Mouse (Mus musculus): ENCODE data around the gene Lrig3. TPM values are rescaled to one million over a fixed set of nuclear protein-coding genes. Genes with fewer than 3 reads are reported as not detected.

Lrig3 gene
- 14.5 and 16.4 TPM in 2 replicates for polyA plus RNA-seq (2012; rRNA removed)

DNA sequence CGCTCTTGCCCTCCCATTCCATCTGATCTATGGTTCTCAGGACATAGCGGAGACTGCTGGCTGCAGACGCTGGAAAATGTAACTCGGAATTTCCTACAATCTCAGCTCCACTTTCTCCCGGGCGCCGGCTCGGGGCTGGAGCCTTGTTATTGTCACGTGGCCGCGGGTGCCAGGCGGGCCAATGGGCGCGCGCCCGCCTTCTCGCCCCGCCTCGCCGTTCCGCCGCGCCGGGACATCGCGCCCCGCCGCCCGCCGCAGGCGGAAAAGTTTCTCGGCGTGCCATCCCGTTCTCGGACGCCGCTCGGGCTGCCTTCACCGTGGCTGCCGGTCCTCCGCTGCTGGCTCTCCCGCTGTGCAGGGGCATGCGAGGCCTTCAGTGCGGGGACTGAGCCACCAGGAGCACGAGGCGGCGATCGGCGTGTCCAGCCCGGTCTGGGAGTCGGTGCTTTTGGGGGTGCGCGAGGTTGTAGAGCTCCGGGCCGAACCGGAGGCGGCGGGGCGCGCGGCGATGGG lies at the start of gene Lrig3:
Gene Lrig3 (plus strand): TSS at position 201 of the 513 bp plus-strand sequence.

